Mouse (Mus musculus) liver, adult 2 months (tissue): ENCODE data around the gene Mrln.

Source experiments
- CTCF ChIP-seq: fragments of 200-500 bp; IDR thresholded peaks from 2 replicates; pipeline ENCODE4 v1.5.1; 2011; ENCODE audit warnings: low read depth, low read length, control low read depth
- POLR2A ChIP-seq: fragments of 200-500 bp; IDR thresholded peaks from 2 replicates; pipeline ENCODE4 v1.6.1; 2011; ENCODE audit warnings: low read length, control low read depth; ENCODE audit not compliant: insufficient read depth; ENCODE audit errors: extremely low read depth

- TF ChIP-seq CTCF (no peak), POLR2A (no peak)
Measured at GRCm38 (mm10) chr10:70266501-70266900, 62.0 kb downstream of the Mrln start.
